18 mouse cellular contexts compared by ENCODE assay signal in genomic region chr16:96034473-96034872, GRCm38 (mm10). TPM values are rescaled to one million over a fixed set of nuclear protein-coding genes. Genes with fewer than 3 reads are reported as not detected.
DNase-seq lines count a peak whose midpoint lies in the region; ATAC-seq and TF ChIP-seq lines count a peak whose summit lies in the region.
"Had no signal": no experiment of that assay in that cellular context is flagged by ENCODE, and none has a peak within 500 bp of the region (broad histone marks: within the 10 kb centered on the region; RNA-seq: fewer than 3 reads in every experiment).

No protein-coding gene starts in this region.

- no peak overlapping the region for H3K4me2 ChIP-seq in embryonic facial prominence, embryonic 12.5 days (replicated peaks)
- H3K4me2 ChIP-seq: heart, embryonic 15.5 days; hindbrain, embryonic 13.5 days; limb, embryonic 15.5 days; midbrain, embryonic 12.5 days had no signal

- no peak overlapping the region for H3K4me3 ChIP-seq in embryonic facial prominence, embryonic 12.5 days
- no peak overlapping the region for H3K4me3 ChIP-seq in embryonic facial prominence, embryonic 10.5 days
- H3K4me3 ChIP-seq in lung, adult 2 months (replicated peaks; ENCODE audit: extremely low read depth, low read depth, low read length), result no peak overlapping the region
- H3K4me3 ChIP-seq: heart, embryonic 15.5 days; hindbrain, embryonic 13.5 days; limb, embryonic 15.5 days; midbrain, embryonic 12.5 days had no signal

- 0 out of 2 replicates have a peak overlapping the region, but pooled peaks have one; percentile 43 for H3K27ac ChIP-seq in embryonic facial prominence, embryonic 12.5 days
- no peak overlapping the region for H3K27ac ChIP-seq in embryonic facial prominence, embryonic 10.5 days (replicated peaks)
- H3K27ac ChIP-seq: heart, embryonic 15.5 days; hindbrain, embryonic 13.5 days; limb, embryonic 15.5 days; midbrain, embryonic 12.5 days had no signal

- ATAC-seq in embryonic facial prominence, embryonic 12.5 days (ENCODE audit: insufficient number of reproducible peaks, insufficient read depth, low FRiP score, low TSS enrichment), result no peak
- ATAC-seq: intestine, postnatal 0 days; liver, postnatal 0 days had no signal

- H3K27me3 ChIP-seq in embryonic facial prominence, embryonic 12.5 days, result no peaks in the 10 kb centered on the region
- H3K27me3 ChIP-seq in embryonic facial prominence, embryonic 10.5 days (replicated peaks; ENCODE audit: low read depth, poor library complexity, severe bottlenecking), result no peaks in the 10 kb centered on the region
- H3K27me3 ChIP-seq: heart, embryonic 15.5 days; hindbrain, embryonic 13.5 days; limb, embryonic 15.5 days; midbrain, embryonic 12.5 days had no signal

- H3K4me1 ChIP-seq in embryonic facial prominence, embryonic 12.5 days, result no peaks in the 10 kb centered on the region
- H3K4me1 ChIP-seq in embryonic facial prominence, embryonic 10.5 days, result no peaks in the 10 kb centered on the region
- H3K4me1 ChIP-seq in lung, adult 2 months (ENCODE audit: control insufficient read depth, insufficient read depth, low read length), result no peaks in the 10 kb centered on the region
- H3K4me1 ChIP-seq: heart, embryonic 15.5 days; hindbrain, embryonic 13.5 days; limb, embryonic 15.5 days; midbrain, embryonic 12.5 days had no signal

- H3K9me3 ChIP-seq in embryonic facial prominence, embryonic 12.5 days, result no peaks in the 10 kb centered on the region
- no peaks in the 10 kb centered on the region for H3K9me3 ChIP-seq in embryonic facial prominence, embryonic 10.5 days
- H3K9me3 ChIP-seq: heart, embryonic 15.5 days; hindbrain, embryonic 13.5 days; limb, embryonic 15.5 days; midbrain, embryonic 12.5 days had no signal

- peaks cover 91% of the 10 kb centered on the region for H3K36me3 ChIP-seq in embryonic facial prominence, embryonic 12.5 days
- H3K36me3 ChIP-seq in embryonic facial prominence, embryonic 10.5 days (replicated peaks), result peaks cover 100% of the 10 kb centered on the region

- WGBS in embryonic facial prominence, embryonic 12.5 days, result 66% methylated on average over 6 of the region's 6 CpGs
- WGBS in embryonic facial prominence, embryonic 10.5 days, result 81% methylated on average over 6 of the region's 6 CpGs
- 90% methylated on average over 6 of the region's 6 CpGs for WGBS in lung, adult 2 months

- no peak for TF ChIP-seq POLR2A in lung, adult 2 months (IDR thresholded peaks at IDR 0.05; ENCODE audit: borderline replicate concordance, extremely low read depth, low read depth, low read length)

- no peak for DNase-seq in embryonic facial prominence, embryonic 10.5 days (ENCODE audit: low spot score)
- peak; percentile 27 to 30 for DNase-seq in right cerebral cortex, adult 2 months (ENCODE audit: low spot score in 2 of 2)
- DNase-seq in right cerebral cortex, postnatal 14 days, result no peak
- peak; percentile 5 for DNase-seq in fibroblast of lung, adult 2 months (ENCODE audit: low read depth)
- DNase-seq in right cerebral cortex, postnatal 36 days (ENCODE audit: low spot score in 2 of 2), result peak; percentile 12 to 25
- no peak for DNase-seq in lung, adult 2 months
- no peak for DNase-seq in c-Kit-positive CD71-positive TER-119-positive erythroid progenitor cells, embryonic 14.5 days (ENCODE audit: low spot score)
- DNase-seq: cerebellum, adult 18-20 months; kidney, postnatal 10 days; liver, postnatal 0 days; lung, postnatal 4 days; thymus, postnatal 25 days had no signal

- TF ChIP-seq CTCF in lung, adult 2 months (IDR thresholded peaks at IDR 0.05; ENCODE audit: insufficient read depth, low read length), result no peak

- no peak overlapping the region for H3K9ac ChIP-seq in embryonic facial prominence, embryonic 12.5 days
- H3K9ac ChIP-seq: heart, embryonic 15.5 days; hindbrain, embryonic 13.5 days; limb, embryonic 15.5 days; liver, postnatal 0 days; midbrain, embryonic 12.5 days had no signal

RNA-seq across cellular contexts. Expression of gene Psmg1, which starts 43.7 kb away (rescaled TPM):
- polyA plus RNA-seq in embryonic facial prominence, embryonic 12.5 days (2016; fragmentation: Nextera tagmentation; extraction: Ambion mirVana), result 95.1 and 99.4 TPM in 2 replicates
- polyA plus RNA-seq in embryonic facial prominence, embryonic 10.5 days (2016; fragmentation: Nextera tagmentation; extraction: Ambion mirVana), result 115 and 122 TPM in 2 replicates
- 8.5 and 11.0 TPM in 2 replicates for polyA plus RNA-seq in lung, adult 2 months (2012; rRNA removed)

RNA-seq across cellular contexts. Expression of gene Brwd1, which starts 47.9 kb away (rescaled TPM):
- polyA plus RNA-seq in embryonic facial prominence, embryonic 12.5 days (2016; fragmentation: Nextera tagmentation; extraction: Ambion mirVana), result 139 and 141 TPM in 2 replicates
- 127 and 130 TPM in 2 replicates for polyA plus RNA-seq in embryonic facial prominence, embryonic 10.5 days (2016; fragmentation: Nextera tagmentation; extraction: Ambion mirVana)
- 24.5 and 27.4 TPM in 2 replicates for polyA plus RNA-seq in lung, adult 2 months (2012; rRNA removed)

Comparison
In these comparisons a context has a peak if more than half of its experiments do, and no peak if none do; other contexts are left out.
1. DNase-seq: peak in right cerebral cortex, adult 2 months (2 of 2), fibroblast of lung, adult 2 months (single experiment) and right cerebral cortex, postnatal 36 days (2 of 2); none in embryonic facial prominence, embryonic 10.5 days (single experiment), right cerebral cortex, postnatal 14 days (single experiment), lung, adult 2 months (single experiment) and c-Kit-positive CD71-positive TER-119-positive erythroid progenitor cells, embryonic 14.5 days (single experiment).